Mouse (Mus musculus) adrenal gland, adult 18-20 months (tissue): ENCODE measurements around the gene Prpf31. TPM values are rescaled to one million over a fixed set of nuclear protein-coding genes. Genes with fewer than 3 reads are reported as not detected.
"Not testable (repeated sequence)": the region's sequence is repeated elsewhere in the genome, so short reads cannot be mapped to it uniquely, and the experiment has no call there.

Source experiments
- DNase-seq, 2 experiments: peaks; one replicate each; pipeline ENCODE4 v3.0.0; 2021 to 2022; ENCODE audit warnings: low spot score in 2 of 2
- long read RNA-seq, 2 experiments: library from polyadenylated mRNA; stranded (forward); transcript quantifications; one replicate each; pipeline ENCODE4 v2.0.0; 2021
- total RNA-seq, 2 experiments: library from RNA; stranded (reverse); gene quantifications; 1 replicate in 1 of 2; 2 replicates in 1 of 2; pipeline ENCODE4 v1.2.3; 2021

Gene Prpf31
- total RNA-seq, result 10 to 100 TPM; 34.4 to 37.6 TPM
- long read RNA-seq, experiment 1, transcript Prpf31-201 (14 exons, 3,144 nt), result major isoform, 45 of 57 reads
- long read RNA-seq, experiment 1, partial matches to known transcripts, result 3 of 57 reads
- long read RNA-seq, experiment 1, other reads (novel, unspliced or antisense), result 8 of 57 reads
- long read RNA-seq, experiment 2, transcript Prpf31-201 (14 exons, 3,144 nt), result major isoform, 139 of 169 reads
- long read RNA-seq, experiment 2, partial matches to known transcripts, result 15 of 169 reads
- long read RNA-seq, experiment 2, other reads (novel, unspliced or antisense), result 13 of 169 reads

GRCm38 (mm10) chr7:3629543-3630477 lies at the start of gene Prpf31, which contains the start of gene Tfpt:
Gene Prpf31 (plus strand): TSS chr7:3629985.
Gene Tfpt (minus strand): TSS chr7:3629929.
- peak; percentile 84 to 91 for DNase-seq

- no peak for DNase-seq
Observed at GRCm38 (mm10) chr7:3580029-3580428, 49.8 kb upstream of the Prpf31 start.

GRCm38 (mm10) chr7:3585763-3586162 lies 44.0 kb upstream of the Prpf31 start:
- no peak for DNase-seq

GRCm38 (mm10) chr7:3586255-3586654 lies 43.5 kb upstream of the Prpf31 start:
- DNase-seq, result no peak

- DNase-seq, result no peak
Observed at GRCm38 (mm10) chr7:3587292-3587691, 42.5 kb upstream of the Prpf31 start.

GRCm38 (mm10) chr7:3590550-3590949 lies 39.2 kb upstream of the Prpf31 start:
- no peak for DNase-seq

- DNase-seq, result no peak
Observed at GRCm38 (mm10) chr7:3591534-3591933, 38.3 kb upstream of the Prpf31 start.

- no peak for DNase-seq
Observed at GRCm38 (mm10) chr7:3593855-3594254, 35.9 kb upstream of the Prpf31 start.

GRCm38 (mm10) chr7:3594686-3595085 lies 35.1 kb upstream of the Prpf31 start:
- no peak for DNase-seq

- DNase-seq, result no peak
Observed at GRCm38 (mm10) chr7:3595146-3595545, 34.6 kb upstream of the Prpf31 start.

- DNase-seq, result not testable (repeated sequence)
Observed at GRCm38 (mm10) chr7:3597755-3598154, 32.0 kb upstream of the Prpf31 start.

- DNase-seq, result peak; percentile 49 to 63
Observed at GRCm38 (mm10) chr7:3601119-3601518, 28.7 kb upstream of the Prpf31 start.

- DNase-seq, result no peak
Observed at GRCm38 (mm10) chr7:3606798-3607197, 23.0 kb upstream of the Prpf31 start.

GRCm38 (mm10) chr7:3607391-3607790 lies 22.4 kb upstream of the Prpf31 start:
- no peak for DNase-seq

- no peak for DNase-seq
Observed at GRCm38 (mm10) chr7:3608668-3609067, 21.1 kb upstream of the Prpf31 start.

- DNase-seq, result no peak
Observed at GRCm38 (mm10) chr7:3609082-3609481, 20.7 kb upstream of the Prpf31 start.

- no peak for DNase-seq
Observed at GRCm38 (mm10) chr7:3610437-3610836, 19.3 kb upstream of the Prpf31 start.

- no peak for DNase-seq
Observed at GRCm38 (mm10) chr7:3611006-3611405, 18.8 kb upstream of the Prpf31 start.

GRCm38 (mm10) chr7:3614021-3614420 lies 15.8 kb upstream of the Prpf31 start:
- DNase-seq, result no peak

- DNase-seq, result no peak
Observed at GRCm38 (mm10) chr7:3616057-3616388, 13.8 kb upstream of the Prpf31 start, which contains the start of gene Oscar. Gene Oscar (minus strand): TSS chr7:3616157.

- no peak for DNase-seq
Observed at GRCm38 (mm10) chr7:3616389-3617241, 13.2 kb upstream of the Prpf31 start.
